Mouse (Mus musculus): ENCODE results near the gene Cd302.

DNA sequence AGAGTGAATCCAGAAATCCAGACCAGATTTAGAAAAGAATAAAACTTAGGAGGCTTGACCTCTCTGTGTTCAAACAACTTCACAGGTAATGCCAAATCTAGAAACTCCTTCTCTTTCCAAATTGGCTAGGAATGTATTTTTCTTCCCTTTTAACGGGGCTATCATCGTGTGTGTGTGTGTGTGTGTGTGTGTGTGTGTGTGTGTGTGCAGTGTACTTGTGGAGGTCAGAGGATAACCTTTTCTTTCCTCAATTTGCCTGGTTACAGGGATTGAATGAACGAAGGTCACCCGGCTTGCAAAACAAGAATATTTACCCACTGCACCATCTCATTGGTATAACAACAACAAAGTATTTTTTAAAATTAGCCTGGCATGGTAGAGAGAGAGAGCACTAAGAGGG, 1.7 kb downstream of the Cd302 start:
- TF ChIP-seq CTCF (IDR thresholded peaks at IDR 0.05; ENCODE audit: extremely low read depth, insufficient read length, insufficient replicate concordance, low read depth, low read length) (no peak), POLR2A (IDR thresholded peaks at IDR 0.05; ENCODE audit: low read depth, low read length) (no peak)
